Mouse (Mus musculus): ENCODE data around the gene Fnip1. TPM values are rescaled to one million over a fixed set of nuclear protein-coding genes. Genes with fewer than 3 reads are reported as not detected.

Fnip1 gene
- polyA plus RNA-seq, 1 experiment from 2014 or later = 9.6 TPM

Other genes starting within 250 kb of the Fnip1 start
- gene Csf2, start 188.5 kb upstream of the Fnip1 start, polyA plus RNA-seq (2015; fragmentation: Nextera tagmentation; extraction: Ambion mirVana) = not detected in 2 replicates
- gene Il3, start 170.9 kb upstream of the Fnip1 start, polyA plus RNA-seq (2015; fragmentation: Nextera tagmentation; extraction: Ambion mirVana) = not detected in 2 replicates
- 32.2 and 37.0 TPM in 2 replicates for gene Acsl6, start 134.4 kb upstream of the Fnip1 start, polyA plus RNA-seq (2015; fragmentation: Nextera tagmentation; extraction: Ambion mirVana)
- not detected in 2 replicates for gene Meikin, start 67.5 kb upstream of the Fnip1 start, polyA plus RNA-seq (2015; fragmentation: Nextera tagmentation; extraction: Ambion mirVana)
- 44.6 and 46.8 TPM in 2 replicates for gene Rapgef6, start 84.6 kb downstream of the Fnip1 start, polyA plus RNA-seq (2015; fragmentation: Nextera tagmentation; extraction: Ambion mirVana)